Comparison of ENCODE assay signal across 8 mouse cellular contexts in the genomic region with DNA sequence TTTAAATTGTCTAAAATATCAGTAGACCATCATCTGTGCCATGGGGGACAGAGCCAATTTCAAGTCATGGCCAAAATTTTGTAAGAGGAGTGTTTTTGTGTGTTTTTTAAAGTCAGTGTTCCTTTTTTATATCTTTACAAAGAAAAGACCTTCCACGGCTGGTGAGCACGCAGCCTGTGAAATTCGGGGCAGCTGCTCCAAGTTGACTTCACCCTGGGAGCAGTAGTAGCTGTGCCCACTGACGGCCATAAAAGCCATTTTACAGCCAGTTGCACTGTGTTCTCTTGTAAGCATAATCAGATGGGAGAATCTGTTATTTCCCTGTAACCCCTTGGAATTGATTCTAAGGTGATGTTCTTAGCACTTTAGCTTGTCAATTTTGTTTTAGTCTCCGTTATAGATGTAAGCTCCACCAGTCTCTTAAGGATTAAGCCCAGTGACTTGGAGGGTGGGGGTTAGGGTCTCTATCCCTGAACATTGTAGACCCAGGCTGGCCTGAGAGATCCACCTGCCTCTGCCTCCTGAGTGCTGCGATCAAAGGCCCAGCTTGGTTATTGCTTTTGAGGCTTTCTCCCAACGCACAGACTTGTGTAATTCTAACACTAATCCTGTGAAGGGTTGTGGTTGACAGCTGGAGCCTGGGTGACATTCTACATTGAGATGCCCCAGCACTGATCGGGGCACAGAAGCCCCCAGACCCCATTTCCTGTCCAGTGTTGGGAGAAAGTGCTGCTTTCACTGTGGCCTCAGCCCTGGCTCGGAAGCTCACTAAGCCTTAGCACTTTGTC. TPM values are rescaled to one million over a fixed set of nuclear protein-coding genes. Genes with fewer than 3 reads are reported as not detected.
A peak's percentile ranks its signal among the peaks of the same experiment; 100 is the strongest.
DNase-seq lines count a peak whose midpoint lies in the region; ATAC-seq and TF ChIP-seq lines count a peak whose summit lies in the region.

No protein-coding gene starts in this region.

- H3K27ac ChIP-seq in layer of hippocampus, adult 2 months = peak overlapping the region; percentile 62; the same call in 1 of the 2 replicates
- peak overlapping the region; percentile 39 for H3K27ac ChIP-seq in embryonic facial prominence, embryonic 15.5 days (replicated peaks)
- peak overlapping the region; percentile 71; the same call in 1 of the 2 replicates for H3K27ac ChIP-seq in kidney, embryonic 14.5 days (ENCODE audit: low read depth, low read length)

- peaks cover 21% of the 10 kb centered on the region for H3K36me3 ChIP-seq in embryonic facial prominence, embryonic 15.5 days
- H3K36me3 ChIP-seq in kidney, embryonic 14.5 days (ENCODE audit: control insufficient read depth, insufficient read depth, low read length) = peaks cover 24% of the 10 kb centered on the region

- no peak for ATAC-seq in embryonic facial prominence, embryonic 15.5 days (ENCODE audit: insufficient number of reproducible peaks, low FRiP score, low TSS enrichment, low read depth)
- ATAC-seq in kidney, embryonic 14.5 days (ENCODE audit: low FRiP score, low TSS enrichment) = no peak

- H3K27me3 ChIP-seq in embryonic facial prominence, embryonic 15.5 days = no peaks in the 10 kb centered on the region
- no peaks in the 10 kb centered on the region for H3K27me3 ChIP-seq in kidney, embryonic 14.5 days (ENCODE audit: control insufficient read depth, insufficient read depth, low read length)

- peaks cover 50% of the 10 kb centered on the region for H3K4me1 ChIP-seq in embryonic facial prominence, embryonic 15.5 days
- peaks cover 48% of the 10 kb centered on the region for H3K4me1 ChIP-seq in kidney, embryonic 14.5 days (ENCODE audit: control insufficient read depth, insufficient read depth, low read length)

- peak overlapping the region; percentile 66 for H3K4me3 ChIP-seq in layer of hippocampus, adult 2 months
- H3K4me3 ChIP-seq in embryonic facial prominence, embryonic 15.5 days (replicated peaks) = peak overlapping the region; percentile 78
- peak overlapping the region; percentile 79 for H3K4me3 ChIP-seq in kidney, embryonic 14.5 days (ENCODE audit: low read length)

- no peak for DNase-seq in layer of hippocampus, adult 2 months (ENCODE audit: low spot score in 2 of 2)
- no peak for DNase-seq in layer of hippocampus, adult 9-10 months (ENCODE audit: low spot score)
- DNase-seq in natural killer cell, adult 2 months (ENCODE audit: low spot score in 2 of 2) = peak; percentile 36 to 43
- DNase-seq in cerebellum, adult 11 months = no peak
- no peak for DNase-seq in adrenal gland, adult 8-10 months
- no peak for DNase-seq in gastrocnemius, postnatal 10 days

- H3K4me2 ChIP-seq in embryonic facial prominence, embryonic 15.5 days (replicated peaks) = peak overlapping the region; percentile 73
- H3K4me2 ChIP-seq in kidney, embryonic 14.5 days (replicated peaks; ENCODE audit: low read depth, low read length) = peak overlapping the region; percentile 81

- H3K9ac ChIP-seq in embryonic facial prominence, embryonic 15.5 days = no peak overlapping the region
- peak overlapping the region; percentile 86 for H3K9ac ChIP-seq in kidney, embryonic 14.5 days (ENCODE audit: low read depth, low read length)

- H3K9me3 ChIP-seq in embryonic facial prominence, embryonic 15.5 days (replicated peaks) = no peaks in the 10 kb centered on the region
- H3K9me3 ChIP-seq in kidney, embryonic 14.5 days (ENCODE audit: control insufficient read depth, low read length) = no peaks in the 10 kb centered on the region

- WGBS in embryonic facial prominence, embryonic 15.5 days = 81% methylated on average over 9 of the region's 9 CpGs
- WGBS in kidney, embryonic 14.5 days = 80% methylated on average over 9 of the region's 9 CpGs

- TF ChIP-seq CTCF in layer of hippocampus, adult 2 months (conservative IDR thresholded peaks at IDR 0.05) = no peak

RNA-seq across cellular contexts. Expression of gene Txnip, which starts 3.3 kb away (rescaled TPM):
- 10 to 100 TPM; 22.6 to 36.4 TPM for total RNA-seq in layer of hippocampus, adult 2 months (2021)
- 179 and 184 TPM in 2 replicates for polyA plus RNA-seq in embryonic facial prominence, embryonic 15.5 days (2015; fragmentation: Nextera tagmentation; extraction: Ambion mirVana)
- 91.1 and 148 TPM in 2 replicates for polyA plus RNA-seq in kidney, embryonic 14.5 days (2014; fragmentation: Nextera tagmentation; extraction: Ambion mirVana)
- total RNA-seq in adrenal gland, adult 8-10 months (2022) = 100 to 1,000 TPM; 374 to 825 (median 652) TPM
- total RNA-seq in gastrocnemius, postnatal 10 days (2021) = 100 to 1,000 TPM; 484 to 520 TPM

RNA-seq across cellular contexts. Expression of gene Gm16253, which starts 15.7 kb away (rescaled TPM):
- total RNA-seq in layer of hippocampus, adult 2 months (2021) = not detected
- 1.5 and 2.0 TPM in 2 replicates for polyA plus RNA-seq in embryonic facial prominence, embryonic 15.5 days (2015; fragmentation: Nextera tagmentation; extraction: Ambion mirVana)
- 0.72 and 1.3 TPM in 2 replicates for polyA plus RNA-seq in kidney, embryonic 14.5 days (2014; fragmentation: Nextera tagmentation; extraction: Ambion mirVana)
- not detected for total RNA-seq in adrenal gland, adult 8-10 months (2022)
- total RNA-seq in gastrocnemius, postnatal 10 days (2021) = 1 to 10 TPM in 1 of 2 experiments, under 1 TPM in 1; 0.70 to 1.1 TPM

RNA-seq across cellular contexts. Expression of gene Polr3gl, which starts 32.9 kb away (rescaled TPM):
- total RNA-seq in layer of hippocampus, adult 2 months (2021) = 10 to 100 TPM; 32.1 to 34.4 TPM
- 43.6 and 48.5 TPM in 2 replicates for polyA plus RNA-seq in embryonic facial prominence, embryonic 15.5 days (2015; fragmentation: Nextera tagmentation; extraction: Ambion mirVana)
- 18.0 and 22.3 TPM in 2 replicates for polyA plus RNA-seq in kidney, embryonic 14.5 days (2014; fragmentation: Nextera tagmentation; extraction: Ambion mirVana)
- 10 to 100 TPM; 35.7 to 54.5 (median 40.0) TPM for total RNA-seq in adrenal gland, adult 8-10 months (2022)
- 10 to 100 TPM; 32.1 to 32.7 TPM for total RNA-seq in gastrocnemius, postnatal 10 days (2021)

RNA-seq across cellular contexts. Expression of gene Ankrd34a, which starts 35.4 kb away (rescaled TPM):
- 10 to 100 TPM; 55.2 to 56.7 TPM for total RNA-seq in layer of hippocampus, adult 2 months (2021)
- 2.2 and 3.0 TPM in 2 replicates for polyA plus RNA-seq in embryonic facial prominence, embryonic 15.5 days (2015; fragmentation: Nextera tagmentation; extraction: Ambion mirVana)
- 1.8 and 2.4 TPM in 2 replicates for polyA plus RNA-seq in kidney, embryonic 14.5 days (2014; fragmentation: Nextera tagmentation; extraction: Ambion mirVana)
- total RNA-seq in adrenal gland, adult 8-10 months (2022) = 1 to 10 TPM; 1.1 to 2.3 (median 1.7) TPM
- total RNA-seq in gastrocnemius, postnatal 10 days (2021) = 1 to 10 TPM in 1 of 2 experiments, under 1 TPM in 1; 0.96 to 1.9 TPM

RNA-seq across cellular contexts. Expression of gene Hfe2, which starts 36.1 kb away (rescaled TPM):
- total RNA-seq in layer of hippocampus, adult 2 months (2021) = under 1 TPM in 1 of 2 experiments, not detected in 1; 0.23 TPM
- polyA plus RNA-seq in embryonic facial prominence, embryonic 15.5 days (2015; fragmentation: Nextera tagmentation; extraction: Ambion mirVana) = 12.4 and 16.1 TPM in 2 replicates
- polyA plus RNA-seq in kidney, embryonic 14.5 days (2014; fragmentation: Nextera tagmentation; extraction: Ambion mirVana) = 0.20 and 0.30 TPM in 2 replicates
- under 1 TPM in 1 of 4 experiments, not detected in 3; 0.27 TPM for total RNA-seq in adrenal gland, adult 8-10 months (2022)
- 100 to 1,000 TPM; 383 to 415 TPM for total RNA-seq in gastrocnemius, postnatal 10 days (2021)

Comparison
In these comparisons a context has a peak if more than half of its experiments do, and no peak if none do; other contexts are left out.
1. DNase-seq: peak in natural killer cell, adult 2 months (2 of 2); none in layer of hippocampus, adult 2 months (0 of 2), layer of hippocampus, adult 9-10 months (single experiment), cerebellum, adult 11 months (single experiment), adrenal gland, adult 8-10 months (single experiment) and gastrocnemius, postnatal 10 days (single experiment).
2. RNA of gene Txnip, which starts 3.3 kb away (total RNA-seq): 374 to 825 TPM in adrenal gland, adult 8-10 months and 484 to 520 TPM in gastrocnemius, postnatal 10 days; 22.6 to 36.4 TPM in layer of hippocampus, adult 2 months; every median in the first group is over 10 times any median in the second.
3. Peak in every context shown above with its lines, with median percentiles within 50 percentile points of each other: H3K27ac ChIP-seq and H3K4me3 ChIP-seq.